Mouse (Mus musculus) right cerebral cortex, postnatal 36 days (tissue): ENCODE measurements around the gene Grap.

Source experiments
- DNase-seq, 2 experiments: peaks; one replicate each; pipeline ENCODE4 v3.0.0; 2022; ENCODE audit warnings: low spot score in 2 of 2, mixed read lengths in 1 of 2

Gene Grap

DNA sequence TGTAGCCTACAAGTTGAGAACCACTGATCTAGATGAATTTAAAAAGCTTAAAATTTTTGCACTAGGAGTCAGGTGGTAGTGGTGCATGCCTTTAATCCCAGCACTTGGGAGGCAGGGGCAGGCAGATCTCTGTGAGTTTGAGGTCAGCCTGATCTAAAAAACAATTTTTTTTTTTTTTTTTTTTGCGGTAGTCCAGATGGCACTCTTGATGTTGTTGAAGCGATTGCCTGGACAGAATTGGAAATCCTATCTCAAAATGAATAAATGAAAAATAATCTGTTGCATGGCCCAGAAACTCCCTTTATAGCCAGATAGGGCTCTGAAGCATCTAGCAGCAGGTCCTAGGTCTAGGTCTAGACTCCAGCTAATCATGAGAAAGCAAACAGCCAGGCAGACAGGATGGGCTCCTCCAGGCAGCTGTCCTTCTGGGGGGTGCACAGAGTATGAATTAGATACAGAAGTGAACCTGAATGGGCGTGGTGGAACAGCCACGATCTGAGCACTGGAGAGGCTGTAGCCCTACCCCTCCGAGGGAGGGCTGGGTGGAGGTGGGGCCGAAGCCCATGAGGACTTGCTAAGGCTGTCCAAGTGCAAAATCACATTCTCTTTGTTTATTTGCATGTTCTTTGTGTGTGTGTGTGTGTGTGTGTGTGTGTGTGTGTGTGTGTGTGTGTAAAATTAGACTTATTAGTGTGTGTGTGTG lies 3.2 kb downstream of the Grap start:
- no peak for DNase-seq

GRCm38 (mm10) chr11:61657432-61657831 lies 4.4 kb downstream of the Grap start:
- DNase-seq: no peak

- no peak for DNase-seq
Observed at GRCm38 (mm10) chr11:61658360-61658922, 5.4 kb downstream of the Grap start.

DNA sequence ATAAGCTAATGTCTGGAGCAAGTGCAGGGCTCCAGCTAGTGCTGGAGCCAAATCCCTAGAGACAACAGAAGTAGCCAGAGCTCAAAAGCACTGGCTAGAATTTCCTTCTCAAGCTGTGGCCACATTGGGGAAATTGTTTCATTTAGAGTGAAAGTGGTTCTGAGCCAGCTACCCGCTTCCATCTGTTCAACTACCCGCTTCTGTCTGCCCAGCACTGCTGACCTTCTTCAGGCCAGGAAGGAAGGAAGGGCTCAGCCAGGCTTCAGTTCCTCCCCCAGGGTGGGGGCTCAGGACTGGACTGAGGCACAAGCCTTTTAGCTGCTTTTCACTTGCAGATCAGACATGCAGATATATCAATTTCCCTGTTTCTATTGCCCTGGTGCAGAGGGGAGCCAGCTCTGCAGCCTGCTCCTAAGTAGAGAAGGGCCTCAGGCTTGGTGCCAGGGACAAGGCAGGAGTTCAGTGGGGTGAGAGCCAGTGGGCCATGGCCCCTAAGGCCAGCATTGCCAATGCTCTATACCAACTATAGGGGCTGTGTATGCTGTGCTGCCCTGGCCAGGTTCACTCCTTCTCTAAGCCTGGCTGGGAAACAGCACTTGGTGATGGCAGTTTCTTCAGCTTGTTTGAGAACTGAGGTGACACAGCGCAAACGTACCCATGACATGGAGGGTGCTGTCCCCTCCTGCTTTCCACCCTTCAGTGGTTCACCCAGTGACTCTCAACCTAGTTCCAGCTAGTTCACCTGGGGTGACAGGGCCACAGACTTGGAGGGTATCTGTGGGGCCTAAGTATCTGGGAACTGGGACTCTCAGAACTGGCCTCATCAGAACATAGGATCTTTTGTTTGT lies 6.2 kb downstream of the Grap start:
- peak in 1 of 2 experiments; percentile 24 for DNase-seq

DNA sequence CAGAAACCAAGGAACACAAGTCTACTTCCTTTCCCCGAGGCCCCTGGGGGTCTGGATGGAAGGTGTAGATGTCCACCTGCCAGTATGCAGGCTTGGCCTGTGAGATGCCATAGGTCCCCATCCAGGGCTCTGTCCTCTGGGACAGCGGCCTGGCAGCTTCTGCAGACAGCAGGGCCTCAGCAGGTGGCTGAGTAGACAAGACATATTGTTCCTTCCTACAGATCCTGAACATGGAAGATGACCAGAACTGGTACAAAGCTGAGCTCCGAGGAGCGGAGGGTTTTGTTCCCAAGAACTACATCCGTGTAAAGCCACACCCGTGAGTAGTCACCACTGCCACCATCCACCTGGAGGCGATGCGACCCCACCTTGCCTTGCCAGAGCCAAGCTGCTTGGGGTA lies 6.9 kb downstream of the Grap start:
- no peak for DNase-seq

GRCm38 (mm10) chr11:61660806-61661392 lies 7.8 kb downstream of the Grap start:
- DNase-seq: no peak

DNA sequence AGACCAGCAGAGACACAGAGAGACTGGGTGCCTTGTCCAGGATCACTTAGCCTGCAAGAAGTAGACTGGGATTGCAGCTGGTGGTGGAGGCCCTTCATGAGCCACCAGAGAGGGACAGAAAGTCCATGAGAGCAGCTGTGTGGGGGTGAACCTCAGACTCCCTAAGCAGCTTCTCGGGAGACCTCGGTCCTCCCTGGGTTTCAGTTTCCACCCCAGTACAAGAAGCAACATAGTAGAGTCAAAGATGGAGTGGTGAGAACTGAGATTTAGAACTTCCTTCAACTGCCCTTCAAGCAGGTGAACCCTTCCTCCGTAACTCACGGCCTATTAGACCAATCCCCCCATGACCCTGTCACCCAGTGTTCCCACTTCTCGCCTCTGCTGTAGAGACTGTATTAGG lies 9.1 kb downstream of the Grap start:
- no peak for DNase-seq

DNA sequence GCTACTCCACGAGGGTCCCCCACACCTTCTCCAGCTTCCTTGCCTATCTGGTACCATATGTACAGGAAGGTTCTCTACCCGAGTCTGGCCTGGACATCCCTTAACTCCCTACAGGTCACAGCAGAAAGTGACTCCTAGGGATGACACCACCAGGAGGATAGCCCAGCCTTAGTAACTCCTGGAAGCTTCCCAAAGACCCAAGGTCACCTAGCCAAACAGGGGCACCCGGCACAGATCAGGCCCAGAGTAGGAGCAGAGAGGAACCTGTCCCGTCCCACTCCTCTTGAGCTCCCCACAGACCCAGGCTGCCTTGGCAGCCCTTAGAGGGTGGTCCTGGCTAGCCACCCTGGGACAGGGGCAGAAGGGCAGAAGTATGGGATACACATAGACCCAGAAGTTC lies 12.3 kb downstream of the Grap start:
- no peak for DNase-seq

DNA sequence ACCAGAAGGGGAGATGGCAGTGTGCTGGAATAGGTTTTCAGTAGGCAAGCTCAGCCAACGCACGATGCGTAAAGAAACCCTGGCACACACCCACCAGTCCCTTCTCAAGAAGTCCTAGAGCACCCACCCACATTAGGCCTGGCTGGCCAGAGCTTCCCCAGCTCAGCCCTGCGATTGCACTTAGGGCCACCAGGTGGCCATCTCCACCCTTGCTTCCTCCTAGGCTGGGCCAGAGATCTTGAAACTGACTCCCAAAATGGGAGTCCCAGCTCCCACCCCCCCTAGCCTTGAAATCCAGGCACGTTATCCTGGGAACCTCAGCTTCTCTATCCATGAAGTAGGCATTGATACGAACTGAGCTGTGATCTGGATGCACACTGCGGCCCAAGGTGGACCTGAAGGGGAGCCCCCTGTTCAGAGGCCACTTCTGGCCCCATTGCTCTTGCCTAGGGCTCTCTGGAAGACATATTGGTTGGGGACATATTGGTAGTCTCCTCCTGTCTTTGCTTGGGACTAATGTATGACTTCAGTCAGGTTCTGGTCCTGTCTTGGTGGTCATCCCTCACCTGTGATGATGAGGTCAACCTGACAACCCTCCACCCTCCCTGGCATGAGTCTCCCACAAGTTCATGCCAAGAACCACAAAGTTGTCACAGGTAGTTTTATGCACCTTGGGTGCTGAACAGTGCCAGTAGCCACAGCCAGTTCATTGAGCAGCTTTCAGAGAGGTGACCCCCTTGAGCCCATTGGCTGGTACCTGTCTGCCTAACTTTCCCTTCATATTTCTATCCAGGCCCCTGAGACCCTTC lies 13.1 kb downstream of the Grap start:
- DNase-seq: peak; percentile 34 to 53

DNA sequence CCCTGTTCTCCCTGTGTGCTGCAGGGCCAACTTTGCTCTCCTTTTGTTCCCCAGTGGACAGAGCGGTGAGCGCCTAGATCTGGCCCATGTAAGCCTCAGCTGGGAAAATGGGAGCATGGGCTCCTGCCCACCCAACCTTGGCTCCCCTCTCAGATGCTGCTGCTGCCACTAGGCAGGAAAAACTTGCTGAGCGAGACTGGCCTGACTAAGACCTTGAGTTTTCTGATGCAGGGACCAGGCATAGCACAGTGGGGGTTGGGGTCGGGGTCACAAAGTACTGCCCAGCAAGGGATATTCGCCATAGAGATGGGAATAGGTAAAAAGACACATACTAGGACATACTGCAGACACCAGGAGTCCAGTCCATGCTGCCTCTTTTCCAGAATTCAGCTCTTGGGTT lies 14.2 kb downstream of the Grap start:
- DNase-seq: no peak

DNA sequence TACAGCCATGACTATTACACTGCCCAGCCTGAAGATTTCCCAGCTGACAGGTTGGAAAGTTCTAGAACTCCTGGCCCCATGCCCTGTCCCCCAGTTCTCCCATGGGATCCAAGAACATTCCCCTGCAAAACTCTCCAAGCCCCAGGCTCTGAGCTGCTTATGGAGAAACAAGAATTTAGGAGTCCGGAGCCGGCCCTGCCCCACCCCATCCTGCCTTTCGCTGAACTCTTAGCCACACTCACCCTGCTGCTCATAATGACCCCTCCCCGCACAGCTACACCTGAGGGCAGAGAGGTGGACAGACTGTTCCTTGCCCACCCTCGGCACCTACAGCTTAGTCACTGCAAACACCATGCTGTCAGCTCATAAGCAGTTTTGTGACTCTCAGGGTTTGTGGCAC lies 14.7 kb downstream of the Grap start:
- no peak for DNase-seq

DNA sequence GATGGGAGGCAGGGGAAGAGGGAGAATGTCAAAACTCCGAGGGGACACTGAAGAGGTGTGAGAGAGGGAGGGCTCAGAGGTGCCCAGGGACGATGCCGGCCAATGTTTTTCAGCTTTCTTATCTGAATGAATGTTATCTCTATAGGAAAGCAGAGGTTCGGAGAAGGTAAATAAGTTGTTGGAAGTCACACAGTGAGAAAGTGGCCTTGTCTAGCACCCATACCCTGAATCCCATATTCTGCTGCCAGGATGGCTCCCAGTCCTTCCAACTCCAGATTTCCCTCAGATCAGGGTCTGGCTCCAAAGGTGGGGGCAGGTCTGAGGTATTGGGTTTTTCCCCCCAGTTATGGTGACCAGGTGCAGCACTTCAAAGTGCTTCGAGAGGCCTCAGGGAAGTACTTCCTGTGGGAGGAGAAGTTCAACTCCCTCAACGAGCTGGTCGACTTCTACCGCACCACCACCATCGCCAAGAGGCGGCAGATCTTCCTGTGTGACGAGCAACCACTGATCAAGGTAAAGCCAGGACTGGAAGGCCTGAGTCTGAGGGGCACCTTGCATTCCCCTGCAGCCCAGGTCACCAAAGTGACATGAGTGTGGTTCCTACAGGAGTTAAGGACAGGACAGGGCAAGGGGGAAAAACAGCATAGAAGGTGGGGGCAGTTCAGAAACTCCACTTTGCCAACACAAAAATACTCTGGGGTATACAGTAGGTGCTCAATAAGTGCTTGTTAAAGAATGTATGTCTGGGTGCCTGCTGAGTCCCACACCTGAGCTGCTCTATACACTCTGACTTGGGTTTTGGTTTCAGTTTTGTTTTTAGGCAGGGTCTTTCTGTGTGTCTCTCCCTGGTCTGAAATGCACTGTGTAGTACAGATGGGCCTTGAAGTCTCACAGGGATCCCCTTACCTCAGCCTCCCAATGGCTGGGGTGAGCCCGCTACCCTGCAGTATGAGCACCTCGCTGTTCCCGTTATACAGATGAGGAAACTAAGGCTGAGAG lies 16.7 kb downstream of the Grap start:
- DNase-seq: no peak

DNA sequence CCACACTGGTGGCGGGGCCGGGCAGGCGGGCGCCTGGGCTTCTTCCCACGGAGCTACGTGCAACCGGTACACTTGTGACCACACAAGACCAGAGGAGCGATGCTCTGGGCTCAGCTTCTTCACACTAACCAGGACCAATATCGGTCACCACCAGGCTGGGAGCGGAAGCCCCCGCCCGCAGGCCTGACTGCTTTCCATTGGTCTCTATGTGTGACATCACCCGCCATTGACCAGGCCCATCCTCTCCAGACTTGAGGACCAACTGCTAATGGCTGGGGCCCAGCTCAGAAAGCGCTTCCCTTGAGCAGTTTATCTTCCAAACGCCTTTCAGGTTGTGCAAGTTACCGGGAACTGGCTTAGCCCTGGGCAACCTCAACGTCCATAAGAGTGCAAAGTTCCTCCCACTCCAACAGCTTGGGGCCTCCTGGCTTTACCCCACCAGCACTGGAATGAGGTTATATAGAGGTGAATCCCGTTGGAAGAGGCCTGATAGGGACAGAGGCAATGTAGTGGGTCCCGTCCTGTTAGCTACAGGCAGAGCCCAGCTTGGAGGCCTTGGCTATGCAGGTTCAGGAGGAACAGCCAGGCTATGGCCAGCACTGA lies 18.8 kb downstream of the Grap start:
- DNase-seq: no peak

GRCm38 (mm10) chr11:61673686-61674085 lies 20.6 kb downstream of the Grap start:
- DNase-seq: no peak

GRCm38 (mm10) chr11:61674151-61674838 lies 21.2 kb downstream of the Grap start:
- no peak for DNase-seq

GRCm38 (mm10) chr11:61674839-61675159 lies 21.7 kb downstream of the Grap start:
- no peak for DNase-seq

DNA sequence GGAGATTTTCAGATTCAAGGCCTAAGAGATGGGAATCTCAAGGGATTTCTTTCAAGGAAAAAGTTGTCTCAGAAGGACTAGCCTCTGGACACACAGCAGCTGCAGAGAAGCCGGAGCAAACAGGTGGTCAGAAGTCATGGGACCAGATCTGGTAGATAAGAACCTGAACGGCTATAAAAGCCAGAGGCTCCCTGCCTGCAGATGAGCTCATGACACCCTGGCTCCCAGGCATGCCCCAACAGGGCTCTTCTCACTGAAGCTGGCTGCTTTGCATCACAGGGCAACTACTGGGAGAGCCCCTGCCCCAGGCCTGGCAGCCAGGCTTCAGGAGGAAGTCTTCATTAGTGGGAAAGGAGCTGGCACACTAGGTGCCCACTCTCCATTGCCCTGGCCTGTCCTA lies 22.3 kb downstream of the Grap start:
- no peak for DNase-seq

DNA sequence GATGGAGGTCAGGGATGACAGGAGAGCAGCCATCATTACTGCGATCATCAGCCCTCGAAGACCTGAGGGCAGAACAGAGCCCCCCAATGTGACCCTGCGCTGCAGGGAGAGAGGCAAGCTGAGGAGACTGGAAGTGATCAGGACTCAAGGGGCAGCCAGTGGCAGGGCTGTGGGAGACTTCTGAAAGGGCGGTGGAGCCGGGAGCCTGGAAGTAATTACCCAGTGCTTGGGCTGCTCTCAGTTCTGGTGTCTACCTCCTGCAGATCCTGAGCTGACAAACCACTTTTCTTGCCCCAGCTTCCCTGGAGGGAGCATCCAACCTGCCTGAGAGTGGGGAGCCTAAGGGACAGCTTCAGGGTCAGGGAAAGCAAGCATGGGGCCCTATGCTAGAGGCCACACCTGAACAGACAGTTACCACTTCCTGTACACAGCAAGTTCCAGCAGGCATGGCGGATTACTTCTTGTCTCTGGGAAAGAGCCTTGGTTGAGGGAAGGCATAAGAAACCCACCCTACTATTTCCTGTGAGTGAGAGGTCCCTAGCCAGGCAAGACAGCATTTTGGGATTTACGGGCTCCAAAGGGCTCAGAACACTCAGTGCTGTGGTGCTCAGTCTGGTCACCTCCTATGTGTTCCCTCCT lies 23.3 kb downstream of the Grap start:
- DNase-seq: no peak

DNA sequence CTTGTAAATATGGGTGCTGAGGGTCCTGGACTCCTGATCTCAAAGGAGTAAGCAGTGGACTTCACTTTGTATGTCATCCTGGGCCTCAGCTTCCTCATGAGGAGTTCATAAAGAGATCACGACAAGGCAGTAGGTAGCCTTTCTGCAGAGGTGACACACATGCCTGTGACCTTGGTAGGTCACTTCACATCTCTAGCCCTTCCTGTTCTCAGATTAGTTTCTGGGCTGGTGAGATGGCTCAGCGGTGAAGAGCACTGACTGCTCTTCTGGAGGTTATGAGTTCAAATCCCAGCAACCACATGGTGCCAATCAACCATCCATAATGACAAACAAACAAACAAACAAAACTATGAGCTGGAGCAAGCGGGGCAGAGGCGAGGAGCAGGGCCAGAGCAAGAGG lies 24.6 kb downstream of the Grap start:
- no peak for DNase-seq
